Mouse (Mus musculus) liver, embryonic 14.5 days (tissue): Measurements from ENCODE around the gene Neurog3.

ENCODE experiments used
- CTCF ChIP-seq: IDR thresholded peaks from 2 replicates; pipeline ENCODE4 v1.5.1; 2016; ENCODE audit warnings: antibody characterized with exemption, low read depth, control low read depth
- EP300 ChIP-seq: IDR thresholded peaks from 2 replicates; pipeline ENCODE4 v1.6.1; 2016; ENCODE audit warnings: antibody characterized with exemption, low read depth

GRCm38 (mm10) chr10:62099749-62100403 lies 33.0 kb upstream of the Neurog3 start:
- TF ChIP-seq EP300 (no peak), CTCF (no peak)
